Mouse (Mus musculus) erythroid progenitor cell, adult 5-6 weeks (primary cell): ENCODE measurements around the gene Gm20489. TPM values are rescaled to one million over a fixed set of nuclear protein-coding genes. Genes with fewer than 3 reads are reported as not detected.

ENCODE experiments used
- ATAC-seq: replicated peaks from 2 replicates; pipeline ENCODE4 v1.8.0; 2016; ENCODE audit warnings: moderate number of reproducible peaks, mild to moderate bottlenecking, moderate TSS enrichment, inconsistent platforms; ENCODE audit not compliant: poor library complexity, low FRiP score, severe bottlenecking
- total RNA-seq, 2 experiments: library from RNA; stranded (forward) in 1 of 2; stranded (reverse) in 1 of 2; fragments of 150-400 nt in 1 of 2; fragments of 186-747, 209-891 nt in 1 of 2; gene quantifications; 2 replicates each; pipeline versions ENCODE4 v1.2.3 to v1.2.4; 2015 to 2017; ENCODE audit warnings: low replicate concordance in 2 of 2

The Gm20489 gene
- total RNA-seq, 2 experiments from 2014 or later: not detected

DNA sequence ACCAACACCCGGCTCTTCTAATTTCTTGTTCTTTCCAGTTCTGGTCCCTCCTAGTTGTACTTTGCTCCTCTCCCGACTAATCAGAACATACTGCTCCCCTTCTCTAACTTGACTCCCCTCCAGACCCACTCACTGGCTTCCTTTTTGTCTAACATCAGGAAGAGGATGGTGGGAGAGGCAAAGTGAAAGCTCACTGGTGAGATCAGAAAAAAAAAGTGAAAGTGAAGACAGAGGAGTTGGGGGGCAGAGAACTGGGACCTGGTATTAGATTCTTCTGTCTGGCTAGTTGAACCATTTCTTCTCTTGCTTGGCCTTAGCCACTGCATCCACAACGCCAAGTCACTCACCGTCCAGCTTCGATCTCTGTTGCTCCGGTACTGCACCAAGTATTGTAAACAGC lies 2.2 kb downstream of the Gm20489 start:
- ATAC-seq: no peak

DNA sequence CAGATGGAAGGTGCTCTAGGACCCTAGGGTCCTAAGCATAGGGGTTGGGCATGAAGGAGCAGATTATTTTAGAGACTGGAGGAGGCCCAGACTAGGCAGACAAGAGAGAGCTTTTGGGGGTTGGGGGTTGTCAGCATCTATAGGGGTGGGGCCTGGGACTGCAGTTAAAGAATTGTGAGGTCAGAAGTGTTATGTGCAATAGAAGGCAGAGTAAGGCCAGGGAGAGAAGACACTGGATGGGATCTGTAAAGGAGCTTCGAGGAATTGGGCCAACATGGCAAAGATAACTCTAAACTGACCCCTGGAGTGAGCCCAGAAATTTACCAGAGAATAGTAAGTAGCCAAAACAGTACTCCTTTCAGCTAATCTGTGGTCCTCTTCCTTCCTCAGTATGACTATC lies 4.9 kb downstream of the Gm20489 start, which contains the start of gene Gm614:
Gene Gm614 (minus strand): TSS at position 101 of the 400 bp plus-strand sequence.
- no peak for ATAC-seq

DNA sequence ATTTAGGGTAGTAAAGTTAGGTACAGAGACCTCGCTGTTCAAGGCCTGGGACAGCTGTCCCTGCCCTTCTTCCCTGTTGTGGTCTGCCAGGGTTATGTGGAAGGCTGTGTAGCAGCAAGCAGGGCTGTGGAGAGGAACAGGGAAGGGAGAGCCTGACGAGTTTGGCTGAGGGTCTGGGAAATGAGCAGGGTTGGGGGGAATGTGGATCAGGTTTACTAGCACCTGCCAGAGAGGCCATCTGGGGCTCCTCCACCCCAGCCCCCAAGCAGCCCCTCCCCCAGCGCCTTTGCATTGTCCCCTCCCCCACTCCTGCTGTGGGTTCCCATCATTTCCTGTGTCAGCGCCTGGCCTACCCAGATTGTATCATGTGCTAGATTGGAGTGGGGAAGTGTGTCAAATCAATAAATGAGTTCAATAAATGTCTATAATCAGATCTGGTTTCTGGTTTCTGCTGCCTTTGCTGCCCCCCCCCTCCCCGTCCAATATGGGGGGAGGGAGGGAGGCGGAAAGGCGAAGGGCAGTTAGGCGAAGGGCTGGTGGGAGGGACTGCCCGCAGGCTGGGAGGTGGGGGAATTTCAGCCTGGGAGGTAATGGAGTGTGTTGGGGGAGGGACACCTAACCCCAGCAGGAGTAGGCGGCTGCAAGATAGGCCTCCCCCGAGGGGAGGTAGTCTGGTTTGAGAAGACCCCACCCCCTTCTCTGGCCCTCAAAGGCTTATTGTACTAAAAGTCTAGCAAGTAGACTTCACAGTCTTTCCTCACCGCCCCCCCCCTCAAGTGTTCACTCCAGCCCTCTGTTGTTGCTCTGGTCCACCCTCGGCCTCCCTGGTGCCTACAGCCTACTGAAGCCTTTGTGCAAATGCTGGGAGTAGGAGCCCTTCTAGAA lies 8.1 kb downstream of the Gm20489 start:
- ATAC-seq: no peak

DNA sequence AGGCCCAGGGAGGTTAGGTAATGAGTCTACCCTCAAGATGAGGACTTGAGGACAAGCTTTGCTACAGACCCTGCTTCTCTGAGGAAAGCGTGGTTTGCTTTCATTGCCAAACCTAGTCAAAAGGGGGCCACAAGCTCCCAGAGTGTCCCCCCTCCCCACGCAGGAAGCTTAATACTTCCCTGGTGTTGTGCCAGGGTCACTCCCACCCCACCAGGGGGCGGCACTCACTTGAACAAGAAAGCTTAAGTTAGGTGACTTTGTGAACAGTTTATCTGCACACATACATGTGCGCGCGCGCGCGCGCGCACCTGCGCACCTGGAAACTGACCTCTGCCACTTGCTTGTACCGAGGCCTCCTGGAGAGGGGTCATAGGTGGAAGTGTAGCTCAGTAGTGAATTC lies 12.2 kb downstream of the Gm20489 start:
- no peak for ATAC-seq

DNA sequence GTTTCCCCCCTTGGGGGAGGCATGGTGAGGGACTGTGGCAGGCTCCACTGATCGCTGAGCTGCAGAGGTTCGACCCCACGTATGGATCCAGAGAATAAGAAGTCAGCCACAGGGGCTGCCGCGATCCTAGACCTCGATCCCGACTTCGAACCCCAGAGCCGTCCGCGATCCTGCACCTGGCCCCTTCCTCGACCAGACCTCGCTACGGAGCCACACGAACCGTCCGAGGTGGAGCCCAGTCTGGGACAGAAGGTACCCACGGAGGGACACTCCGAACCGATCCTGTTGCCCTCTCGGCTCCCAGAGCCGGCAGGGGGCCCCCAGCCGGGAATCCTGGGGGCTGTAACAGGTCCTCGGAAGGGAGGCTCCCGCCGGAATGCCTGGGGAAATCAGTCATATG lies 14.1 kb downstream of the Gm20489 start:
- no peak; the same call in 1 of the 2 replicates for ATAC-seq

DNA sequence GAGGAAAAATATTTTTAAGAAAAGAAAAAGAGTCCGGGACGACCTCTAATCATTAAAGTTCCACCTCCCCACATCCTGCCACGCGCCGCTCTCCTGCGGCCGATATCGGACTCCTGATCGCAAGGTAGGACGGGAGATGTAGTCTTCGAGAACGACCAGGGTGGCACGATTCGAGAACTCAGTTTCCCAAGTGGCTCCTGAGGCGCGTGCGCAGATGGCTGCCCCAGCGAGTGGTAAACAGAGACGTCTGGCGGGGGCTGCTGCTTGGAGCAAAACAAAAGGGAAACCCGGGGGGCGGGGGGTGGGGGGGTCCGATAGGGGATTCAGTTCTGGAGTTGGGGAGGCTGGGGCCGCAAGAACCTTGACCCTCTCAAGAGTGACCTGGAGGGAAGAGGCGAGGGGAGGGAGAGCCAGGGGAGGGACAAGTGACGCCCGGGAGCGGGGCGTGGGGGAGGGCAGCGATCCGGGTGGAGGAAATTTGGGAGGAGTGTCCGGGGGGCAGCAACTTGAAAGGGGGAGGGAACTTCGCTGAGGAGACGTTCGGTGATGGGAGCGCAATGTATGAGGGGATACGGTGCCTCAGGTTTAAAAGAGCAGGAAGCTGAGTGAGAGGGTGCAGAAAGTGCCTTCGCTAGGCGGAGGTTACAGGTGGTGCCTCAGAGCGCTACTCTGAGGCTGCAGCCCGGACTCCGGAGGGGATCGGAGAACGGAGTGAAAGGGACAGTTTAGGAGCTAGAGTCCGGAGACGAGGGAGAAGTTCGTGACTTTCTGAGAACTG lies 14.7 kb downstream of the Gm20489 start, which contains the start of gene Foxo4:
Gene Foxo4 (plus strand): TSS at position 577 of the 778 bp plus-strand sequence.
- peak; percentile 96 for ATAC-seq

DNA sequence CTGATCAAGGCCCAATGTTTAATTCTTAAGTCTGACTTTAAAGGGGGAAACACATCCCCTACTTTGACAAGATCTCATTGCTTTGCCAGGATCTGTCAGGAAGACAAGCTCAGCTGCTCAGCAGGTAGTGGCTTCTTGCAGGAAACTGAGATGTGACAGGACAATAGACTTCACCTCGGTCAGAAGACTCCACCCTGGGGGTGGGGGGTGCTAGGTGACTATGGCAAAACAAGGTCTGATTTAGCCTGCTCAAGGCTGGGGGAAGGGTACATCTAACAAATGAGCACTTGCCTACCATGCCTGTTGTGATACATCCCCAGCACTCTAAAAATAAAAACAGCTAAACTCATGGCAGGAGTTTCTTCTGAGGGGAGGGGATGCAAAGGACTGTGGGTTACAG lies 23.8 kb downstream of the Gm20489 start:
- no peak for ATAC-seq

DNA sequence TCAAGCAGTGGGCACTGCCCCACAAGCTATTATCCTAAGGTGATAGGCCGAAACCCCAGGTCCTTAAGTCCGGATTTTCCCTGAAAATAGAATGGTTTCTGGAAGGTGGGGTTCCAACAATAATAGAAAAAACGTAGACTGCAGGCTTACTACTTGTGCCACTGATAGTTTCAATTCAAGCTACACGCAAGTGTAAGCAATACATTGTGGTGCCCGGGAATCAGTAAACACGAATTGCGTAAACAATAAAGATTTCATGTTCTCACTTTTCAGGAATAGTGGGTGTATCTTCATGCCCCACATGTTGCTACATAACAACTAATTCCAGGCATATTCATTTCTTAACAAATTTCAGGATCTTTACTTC lies 46.0 kb downstream of the Gm20489 start:
- ATAC-seq: no peak

DNA sequence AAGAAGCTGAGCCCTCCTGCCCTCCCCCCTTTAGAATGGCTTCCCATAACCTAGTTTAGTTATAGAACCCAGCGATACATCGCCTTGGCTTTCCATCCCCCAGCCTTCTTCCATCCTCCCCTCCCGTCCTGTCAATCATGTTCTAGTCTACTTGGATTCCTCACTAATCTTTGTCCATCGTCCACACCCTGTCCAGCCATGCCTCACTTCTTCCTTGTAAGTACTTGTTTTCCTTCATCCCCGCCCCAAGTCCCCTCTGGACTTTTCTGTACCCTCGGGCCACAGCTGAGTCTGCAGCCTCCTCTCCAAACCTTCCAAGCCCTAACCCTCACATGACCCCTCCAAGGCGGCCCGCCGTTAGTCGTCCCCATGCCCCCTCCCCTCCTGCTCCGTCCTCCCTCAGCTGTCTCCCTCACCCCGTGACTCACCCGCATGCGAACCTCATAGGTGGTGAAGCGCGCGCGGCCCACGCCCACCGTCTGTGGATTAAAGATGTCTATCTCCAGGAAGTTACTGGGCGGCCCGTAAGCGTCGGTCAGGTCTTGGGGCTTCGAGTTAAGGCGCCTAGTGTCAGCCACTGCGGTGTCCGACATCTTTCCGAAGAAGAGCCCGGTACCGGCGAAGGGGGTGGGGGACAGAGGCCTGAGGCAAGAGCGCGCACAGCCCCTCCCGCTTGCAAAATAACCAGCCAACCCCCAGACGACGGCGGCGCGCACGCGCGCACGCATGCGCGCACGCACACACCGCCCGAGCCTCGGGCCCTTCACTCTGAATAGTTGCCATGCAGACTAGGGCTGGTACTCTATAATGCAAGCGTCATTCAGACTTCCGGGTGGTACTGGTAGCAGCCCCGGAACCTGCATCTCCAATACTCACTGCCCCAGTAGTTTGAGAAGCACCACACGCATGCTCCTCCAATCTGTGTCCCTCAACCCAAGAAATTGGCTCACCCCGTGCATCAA lies 46.7 kb downstream of the Gm20489 start, which contains the start of gene Snx12:
Gene Snx12 (minus strand): TSS at position 730 of the 962 bp plus-strand sequence.
- peak; percentile 85 for ATAC-seq

Other genes starting within 250 kb of the Gm20489 start
- gene Tex11, start 209.4 kb downstream of the Gm20489 start, total RNA-seq (2015; ENCODE audit: low replicate concordance): 1.7 TPM in 1 of 2 replicates, not detected in the other
- 0.64 TPM in 1 of 2 replicates, not detected in the other for gene Tex11, start 209.4 kb downstream of the Gm20489 start, total RNA-seq (2017; ENCODE audit: low replicate concordance)
- not detected in 2 replicates for gene Slc7a3, start 183.0 kb downstream of the Gm20489 start, total RNA-seq (2015; ENCODE audit: low replicate concordance)
- not detected in 2 replicates for gene Slc7a3, start 183.0 kb downstream of the Gm20489 start, total RNA-seq (2017; ENCODE audit: low replicate concordance)
- 7.1 and 9.0 TPM in 2 replicates for gene Snx12, start 46.5 kb downstream of the Gm20489 start, total RNA-seq (2015; ENCODE audit: low replicate concordance)
- 8.7 and 12.8 TPM in 2 replicates for gene Snx12, start 46.5 kb downstream of the Gm20489 start, total RNA-seq (2017; ENCODE audit: low replicate concordance)
- gene Foxo4, start 14.5 kb downstream of the Gm20489 start, total RNA-seq (2015; ENCODE audit: low replicate concordance): 11.7 and 13.3 TPM in 2 replicates
- gene Foxo4, start 14.5 kb downstream of the Gm20489 start, total RNA-seq (2017; ENCODE audit: low replicate concordance): 18.2 and 27.3 TPM in 2 replicates
- gene Gm614, start 5.0 kb downstream of the Gm20489 start, total RNA-seq (2015; ENCODE audit: low replicate concordance): not detected in 2 replicates
- not detected in 2 replicates for gene Gm614, start 5.0 kb downstream of the Gm20489 start, total RNA-seq (2017; ENCODE audit: low replicate concordance)
- 37.1 and 39.8 TPM in 2 replicates for gene Il2rg, start 768 bp downstream of the Gm20489 start, total RNA-seq (2015; ENCODE audit: low replicate concordance)
- gene Il2rg, start 768 bp downstream of the Gm20489 start, total RNA-seq (2017; ENCODE audit: low replicate concordance): 6.0 and 20.7 TPM in 2 replicates
- gene Med12, start 5.0 kb upstream of the Gm20489 start, total RNA-seq (2015; ENCODE audit: low replicate concordance): 224 and 283 TPM in 2 replicates
- 94.2 and 125 TPM in 2 replicates for gene Med12, start 5.0 kb upstream of the Gm20489 start, total RNA-seq (2017; ENCODE audit: low replicate concordance)
- gene Nlgn3, start 30.1 kb upstream of the Gm20489 start, total RNA-seq (2015; ENCODE audit: low replicate concordance): not detected in 2 replicates
- gene Nlgn3, start 30.1 kb upstream of the Gm20489 start, total RNA-seq (2017; ENCODE audit: low replicate concordance): 0.26 and 1.5 TPM in 2 replicates
- gene Gjb1, start 107.4 kb upstream of the Gm20489 start, total RNA-seq (2015; ENCODE audit: low replicate concordance): not detected in 2 replicates
- gene Gjb1, start 107.4 kb upstream of the Gm20489 start, total RNA-seq (2017; ENCODE audit: low replicate concordance): not detected in 2 replicates
- 1.3 and 4.3 TPM in 2 replicates for gene Zmym3, start 151.8 kb upstream of the Gm20489 start, total RNA-seq (2015; ENCODE audit: low replicate concordance)
- gene Zmym3, start 151.8 kb upstream of the Gm20489 start, total RNA-seq (2017; ENCODE audit: low replicate concordance): 2.2 and 2.3 TPM in 2 replicates
- 155 and 173 TPM in 2 replicates for gene Nono, start 160.3 kb upstream of the Gm20489 start, total RNA-seq (2015; ENCODE audit: low replicate concordance)
- 224 and 241 TPM in 2 replicates for gene Nono, start 160.3 kb upstream of the Gm20489 start, total RNA-seq (2017; ENCODE audit: low replicate concordance)
- gene Itgb1bp2, start 180.1 kb upstream of the Gm20489 start, total RNA-seq (2015; ENCODE audit: low replicate concordance): 2.9 and 7.6 TPM in 2 replicates
- gene Itgb1bp2, start 180.1 kb upstream of the Gm20489 start, total RNA-seq (2017; ENCODE audit: low replicate concordance): 2.3 and 4.1 TPM in 2 replicates